Mouse (Mus musculus) CH12.LX (cell line): Measurements from ENCODE around the gene Strn. TPM values are rescaled to one million over a fixed set of nuclear protein-coding genes. Genes with fewer than 3 reads are reported as not detected.

Experiments
- DNase-seq: peaks from one replicate; pipeline ENCODE4 v3.0.0-alpha.2; 2013; ENCODE audit errors: extremely low read depth
- H3K27ac ChIP-seq: 2 replicates; pipeline ENCODE4 v1.5.1; 2012; ENCODE audit warnings: low read depth, mild to moderate bottlenecking, control low read depth, moderate library complexity; ENCODE audit not compliant: insufficient read depth
- H3K27me3 ChIP-seq: replicated peaks from 2 replicates; pipeline ENCODE3; 2012; ENCODE audit warnings: inconsistent platforms
- H3K36me3 ChIP-seq, 2 experiments: replicated peaks in 1 of 2; 2 replicates each; pipeline versions ENCODE3 to v1.6.1; 2012; ENCODE audit warnings: inconsistent platforms in 1 of 2, low read length in 1 of 2, mild to moderate bottlenecking in 1 of 2, mixed read lengths in 1 of 2, moderate library complexity in 1 of 2; ENCODE audit not compliant: control insufficient read depth in 1 of 2, insufficient read depth in 1 of 2
- H3K4me1 ChIP-seq, 2 experiments: 2 replicates each; pipeline ENCODE4 v1.6.1; 2012; ENCODE audit warnings: inconsistent platforms in 1 of 2, moderate library complexity in 1 of 2; ENCODE audit not compliant: insufficient read depth in 2 of 2, control insufficient read depth in 1 of 2
- H3K4me2 ChIP-seq: 2 replicates; pipeline ENCODE4 v1.6.1; 2012; ENCODE audit warnings: low read depth, mild to moderate bottlenecking, control low read depth; ENCODE audit not compliant: poor library complexity, insufficient read depth, severe bottlenecking
- H3K4me3 ChIP-seq, 3 experiments: fragments of 150-350 bp in 1 of 3; sonication (generic) in 1 of 3; replicated peaks in 1 of 3; 2 replicates each; pipeline versions ENCODE3 to v1.5.1; 2011 to 2012; ENCODE audit warnings: low read depth in 2 of 3, low read length in 2 of 3, mild to moderate bottlenecking in 2 of 3, moderate library complexity in 2 of 3, control low read depth in 1 of 3, improper control_type of control experiment in 1 of 3, inconsistent platforms in 1 of 3, mixed read lengths in 1 of 3; ENCODE audit not compliant: poor library complexity in 1 of 3
- H3K79me2 ChIP-seq: replicated peaks from 2 replicates; pipeline ENCODE4 v1.6.1; 2012; ENCODE audit warnings: mild to moderate bottlenecking, moderate library complexity; ENCODE audit not compliant: control insufficient read depth, poor library complexity, insufficient read depth, severe bottlenecking; ENCODE audit errors: extremely low read depth
- H3K9ac ChIP-seq: 2 replicates; pipeline ENCODE4 v1.6.1; 2012; ENCODE audit warnings: low read depth, mild to moderate bottlenecking, control low read depth, moderate library complexity; ENCODE audit not compliant: insufficient read depth
- H3K9me3 ChIP-seq: replicated peaks from 2 replicates; pipeline ENCODE3; 2012; ENCODE audit warnings: low read length, inconsistent platforms, mixed read lengths
- BHLHE40 ChIP-seq: IDR thresholded peaks from 2 replicates; pipeline ENCODE4 v1.6.1; 2011; ENCODE audit warnings: mild to moderate bottlenecking, low read depth, low read length, improper control_type of control experiment
- CHD1 ChIP-seq: IDR thresholded peaks from 2 replicates; pipeline ENCODE4 v1.6.1; 2012; ENCODE audit warnings: low read depth, low read length, improper control_type of control experiment, inconsistent platforms
- CHD2 ChIP-seq: IDR thresholded peaks from 2 replicates; pipeline ENCODE4 v1.6.1; 2011; ENCODE audit warnings: low read length, improper control_type of control experiment
- CTCF ChIP-seq, 2 experiments: IDR thresholded peaks in 1 of 2; conservative IDR thresholded peaks in 1 of 2; 2 replicates each; pipeline ENCODE4 v1.5.1; 2011 to 2012; ENCODE audit warnings: low read depth in 2 of 2, low read length in 2 of 2, improper control_type of control experiment in 1 of 2, inconsistent platforms in 1 of 2, mild to moderate bottlenecking in 1 of 2, moderate library complexity in 1 of 2
- E2F4 ChIP-seq: IDR thresholded peaks from 2 replicates; pipeline ENCODE4 v1.6.1; 2011; ENCODE audit warnings: low read depth, low read length, improper control_type of control experiment; ENCODE audit not compliant: insufficient replicate concordance
- ELF1 ChIP-seq: IDR thresholded peaks from 2 replicates; pipeline ENCODE4 v1.6.1; 2014; ENCODE audit warnings: low read depth, mild to moderate bottlenecking, inconsistent platforms, low read length, improper control_type of control experiment
- EP300 ChIP-seq: IDR thresholded peaks from 2 replicates; pipeline ENCODE4 v1.6.1; 2011; ENCODE audit warnings: low read length, improper control_type of control experiment
- ETS1 ChIP-seq: conservative IDR thresholded peaks from 2 replicates; pipeline ENCODE4 v1.6.1; 2012; ENCODE audit warnings: low read depth, mild to moderate bottlenecking, inconsistent platforms, low read length, improper control_type of control experiment, moderate library complexity
- GABPA ChIP-seq: IDR thresholded peaks from 2 replicates; pipeline ENCODE4 v1.6.1; 2012; ENCODE audit warnings: low read depth, low read length, improper control_type of control experiment, inconsistent platforms; ENCODE audit not compliant: insufficient replicate concordance
- HCFC1 ChIP-seq: IDR thresholded peaks from 2 replicates; pipeline ENCODE4 v1.6.1; 2012; ENCODE audit warnings: low read depth, mild to moderate bottlenecking, inconsistent platforms, low read length, improper control_type of control experiment
- IRF4 ChIP-seq: IDR thresholded peaks from 2 replicates; pipeline ENCODE4 v1.6.1; 2014; ENCODE audit warnings: low read depth, mild to moderate bottlenecking, inconsistent platforms, low read length, improper control_type of control experiment
- JUN ChIP-seq: IDR thresholded peaks from 2 replicates; pipeline ENCODE4 v1.6.1; 2011; ENCODE audit warnings: low read depth, mild to moderate bottlenecking, low read length, improper control_type of control experiment, moderate library complexity; ENCODE audit not compliant: insufficient read depth
- JUND ChIP-seq: conservative IDR thresholded peaks from 2 replicates; pipeline ENCODE4 v1.6.1; 2011; ENCODE audit warnings: low read depth, low read length, improper control_type of control experiment
- KAT2A ChIP-seq: IDR thresholded peaks from 2 replicates; pipeline ENCODE4 v1.6.1; 2012; ENCODE audit warnings: low read length, improper control_type of control experiment, inconsistent platforms; ENCODE audit not compliant: insufficient replicate concordance
- MAFK ChIP-seq: IDR thresholded peaks from 2 replicates; pipeline ENCODE4 v1.6.1; 2011; ENCODE audit warnings: low read length, improper control_type of control experiment; ENCODE audit not compliant: insufficient replicate concordance
- MAX ChIP-seq: IDR thresholded peaks from 2 replicates; pipeline ENCODE4 v1.6.1; 2011; ENCODE audit warnings: low read length, improper control_type of control experiment
- MAZ ChIP-seq: IDR thresholded peaks from 2 replicates; pipeline ENCODE4 v1.6.1; 2012; ENCODE audit warnings: low read depth, mild to moderate bottlenecking, inconsistent platforms, low read length, improper control_type of control experiment, moderate library complexity
- MEF2A ChIP-seq: IDR thresholded peaks from 2 replicates; pipeline ENCODE4 v1.6.1; 2014; ENCODE audit warnings: low read depth, mild to moderate bottlenecking, inconsistent platforms, low read length, improper control_type of control experiment, borderline replicate concordance
- MXI1 ChIP-seq: IDR thresholded peaks from 2 replicates; pipeline ENCODE4 v1.6.1; 2011; ENCODE audit warnings: mild to moderate bottlenecking, low read depth, low read length, improper control_type of control experiment
- MYC ChIP-seq: IDR thresholded peaks from 2 replicates; pipeline ENCODE4 v1.6.1; 2011; ENCODE audit warnings: low read depth, mild to moderate bottlenecking, improper control_type of control experiment, low read length
- NELFE ChIP-seq: IDR thresholded peaks from 2 replicates; pipeline ENCODE4 v1.6.1; 2011; ENCODE audit warnings: low read depth, low read length, improper control_type of control experiment
- NRF1 ChIP-seq: IDR thresholded peaks from 2 replicates; pipeline ENCODE4 v1.6.1; 2014; ENCODE audit warnings: low read depth, mild to moderate bottlenecking, inconsistent platforms, low read length, improper control_type of control experiment, moderate library complexity
- PAX5 ChIP-seq: IDR thresholded peaks from 2 replicates; pipeline ENCODE4 v1.6.1; 2012; ENCODE audit warnings: low read length, inconsistent platforms, mixed read lengths
- POLR2A ChIP-seq: IDR thresholded peaks from 2 replicates; pipeline ENCODE4 v1.6.1; 2011; ENCODE audit warnings: low read depth, mild to moderate bottlenecking, improper control_type of control experiment, low read length
- POLR2AphosphoS2 ChIP-seq: IDR thresholded peaks from 2 replicates; pipeline ENCODE4 v1.6.1; 2011; ENCODE audit warnings: low read depth, low read length, improper control_type of control experiment
- RAD21 ChIP-seq: IDR thresholded peaks from 2 replicates; pipeline ENCODE4 v1.6.1; 2011; ENCODE audit warnings: low read depth, mild to moderate bottlenecking, low read length, improper control_type of control experiment, moderate library complexity
- RCOR1 ChIP-seq: conservative IDR thresholded peaks from 2 replicates; pipeline ENCODE4 v1.6.1; 2012; ENCODE audit warnings: low read depth, mild to moderate bottlenecking, inconsistent platforms, low read length, improper control_type of control experiment
- SIN3A ChIP-seq: IDR thresholded peaks from 2 replicates; pipeline ENCODE4 v1.6.1; 2012; ENCODE audit warnings: low read length, improper control_type of control experiment, inconsistent platforms
- SMC3 ChIP-seq: IDR thresholded peaks from 2 replicates; pipeline ENCODE4 v1.6.1; 2011; ENCODE audit warnings: low read depth, low read length, improper control_type of control experiment
- TBP ChIP-seq: conservative IDR thresholded peaks from 2 replicates; pipeline ENCODE4 v1.6.1; 2011; ENCODE audit warnings: low read depth, low read length, improper control_type of control experiment
- TCF12 ChIP-seq: IDR thresholded peaks from 2 replicates; pipeline ENCODE4 v1.6.1; 2014; ENCODE audit warnings: low read depth, mild to moderate bottlenecking, inconsistent platforms, low read length, improper control_type of control experiment
- UBTF ChIP-seq: IDR thresholded peaks from 2 replicates; pipeline ENCODE4 v1.6.1; 2012; ENCODE audit warnings: low read depth, mild to moderate bottlenecking, inconsistent platforms, low read length, improper control_type of control experiment, moderate library complexity
- USF1 ChIP-seq: IDR thresholded peaks from 2 replicates; pipeline ENCODE4 v1.6.1; 2014; ENCODE audit warnings: low read depth, mild to moderate bottlenecking, inconsistent platforms, low read length, improper control_type of control experiment
- USF2 ChIP-seq: conservative IDR thresholded peaks from 2 replicates; pipeline ENCODE4 v1.6.1; 2011; ENCODE audit warnings: low read depth, low read length, improper control_type of control experiment
- ZC3H11A ChIP-seq: IDR thresholded peaks from 2 replicates; pipeline ENCODE4 v1.6.1; 2012; ENCODE audit warnings: low read depth, mild to moderate bottlenecking, inconsistent platforms, low read length, improper control_type of control experiment
- ZKSCAN1 ChIP-seq: IDR thresholded peaks from 2 replicates; pipeline ENCODE4 v1.6.1; 2012; ENCODE audit warnings: low read depth, inconsistent platforms, low read length, improper control_type of control experiment, borderline replicate concordance
- ZMIZ1 ChIP-seq: IDR thresholded peaks from 2 replicates; pipeline ENCODE4 v1.6.1; 2012; ENCODE audit warnings: low read depth, mild to moderate bottlenecking, inconsistent platforms, low read length, improper control_type of control experiment
- ZNF384 ChIP-seq: IDR thresholded peaks from 2 replicates; pipeline ENCODE4 v1.6.1; 2012; ENCODE audit warnings: low read depth, low read length, improper control_type of control experiment, inconsistent platforms
- dilution Hi-C: fragments of 300-500 bp; cut with MboI; formaldehyde crosslinking; loops from 2 replicates; pipeline ENCODE4 v1.14.3; 2020; ENCODE audit warnings: low sequenced_read_pairs; ENCODE audit not compliant: extremely low pct_unique_long_range_greater_than_20kb, extremely low pct_ligation_motif_present
- in situ Hi-C: fragments of 300-500 bp; cut with MboI; formaldehyde crosslinking; loops from 3 replicates; pipeline ENCODE4 v1.14.3; 2019; ENCODE audit warnings: low sequenced_read_pairs, low pct_ligation_motif_present, low pct_unique_long_range_greater_than_20kb, mixed read lengths
- polyA plus RNA-seq: library from polyadenylated mRNA; unstranded; fragments of >175 nt; gene quantifications from 2 replicates; pipeline ENCODE4 v1.2.1, GENCODE M21; 2012; ENCODE audit warnings: low read depth; ENCODE audit not compliant: insufficient read length
- total RNA-seq, 2 experiments: library from RNA; depleted of rRNA; stranded (reverse); fragments of 300-350 nt in 1 of 2; fragments of >200 nt in 1 of 2; gene quantifications; 2 replicates each; pipeline ENCODE4 v1.2.3; 2012 to 2014

The Strn gene
- total and polyA plus RNA-seq, 3 experiments = 9.9 to 14.3 (median 12.3) TPM

DNA sequence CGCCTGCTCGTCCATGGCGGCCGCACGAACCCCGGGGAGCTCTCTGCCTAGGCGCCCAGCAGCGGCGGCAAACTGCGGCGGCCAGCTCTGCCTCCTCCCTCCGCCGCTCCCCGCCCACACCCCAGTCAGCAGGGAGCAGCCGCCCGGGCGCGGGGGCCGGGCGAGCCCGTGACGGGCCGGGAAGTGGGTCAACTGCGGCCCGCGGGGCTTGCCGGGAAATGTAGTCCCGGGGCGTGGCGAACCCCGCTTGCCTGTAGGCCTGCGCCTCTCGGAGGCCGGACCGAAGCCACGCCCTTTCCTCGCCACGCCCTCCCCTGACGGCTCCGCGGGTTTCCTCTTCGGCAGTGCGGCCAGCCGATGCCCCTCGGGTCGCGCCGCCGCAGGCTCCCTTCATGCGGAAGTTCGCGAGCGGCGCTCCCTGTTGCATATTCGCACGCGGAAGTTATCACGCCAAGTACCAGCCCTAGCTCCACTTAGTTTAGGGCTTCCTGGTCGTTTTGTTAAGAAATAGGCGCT lies 465 bp downstream of the Strn start:
- H3K9ac ChIP-seq = peak overlapping the region; percentile 89
- in situ Hi-C loops = no loop called here
- peaks cover 2 to 29% of the 10 kb centered on the region in 2 experiments; a peak in 3 of 4 replicates for H3K4me1 ChIP-seq

DNA sequence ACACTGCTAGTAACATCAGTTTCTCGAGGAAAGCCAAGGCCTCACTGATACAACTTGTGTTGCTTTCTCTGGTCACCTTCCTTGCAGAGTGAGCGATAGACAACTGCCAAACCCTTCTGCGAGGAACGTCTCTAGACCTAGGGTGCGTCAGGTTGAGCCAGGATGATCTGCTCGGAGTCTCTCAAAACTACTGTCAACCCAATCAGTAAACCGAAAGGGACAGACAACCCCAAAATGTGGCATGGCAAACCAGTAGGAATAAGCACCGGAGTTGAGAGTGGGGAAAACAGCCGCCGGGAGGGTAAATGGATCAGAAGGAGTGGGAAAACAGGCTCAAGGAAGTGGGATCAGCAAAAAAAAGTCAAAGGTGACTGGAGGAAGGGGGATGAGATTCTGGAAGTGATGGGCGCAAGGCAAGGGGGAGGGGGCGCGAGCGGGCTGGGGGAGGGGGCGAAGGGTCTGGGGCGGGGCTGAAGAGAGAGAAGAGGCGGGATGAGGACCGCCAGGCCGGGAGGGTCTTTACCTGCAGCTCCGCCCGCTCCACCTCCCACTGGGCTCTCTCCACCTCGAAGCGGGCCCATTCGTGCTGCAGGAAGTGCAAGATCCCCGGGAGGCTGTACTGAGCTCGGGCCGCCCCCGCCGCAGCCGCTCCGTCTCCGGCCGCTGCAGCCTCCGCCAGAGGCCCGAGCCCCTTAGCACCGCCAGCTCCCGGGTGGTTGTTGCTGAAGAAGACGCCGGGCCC lies 1.1 kb downstream of the Strn start:
- TF ChIP-seq ZKSCAN1 (no peak), MAX (no peak), NELFE (no peak), POLR2AphosphoS2 (no peak)
- TF ChIP-seq, all 38 proteins: peak for 0
- Histone ChIP-seq H3K27me3 (no peaks in the 10 kb centered on the region), H3K9ac (peak overlapping the region; percentile 82), H3K9me3 (no peaks in the 10 kb centered on the region), H3K4me3 (peak overlapping the region; percentile 77 to 87 (median 87)), H3K4me1 (peaks cover 2 to 29% of the 10 kb centered on the region in 2 experiments; a peak in 3 of 4 replicates), H3K4me2 (peak overlapping the region; percentile 63; the same call in 1 of the 2 replicates), H3K36me3 (peaks cover 0 to 11% of the 10 kb centered on the region in 2 experiments), H3K27ac (peak overlapping the region; percentile 21; the same call in 1 of the 2 replicates), H3K79me2 (peaks cover 6% of the 10 kb centered on the region)
- dilution Hi-C loops = no loop called here
- in situ Hi-C loops = no loop called here
- no peak for DNase-seq

More for the DNA sequence above, 465 bp downstream of the Strn start:
- Histone ChIP-seq H3K79me2 (peaks cover 6% of the 10 kb centered on the region), H3K4me2 (peak overlapping the region; percentile 83), H3K27ac (peak overlapping the region; percentile 64; the same call in 1 of the 2 replicates), H3K9me3 (no peaks in the 10 kb centered on the region), H3K27me3 (no peaks in the 10 kb centered on the region), H3K4me3 (peak overlapping the region; percentile 77 to 87 (median 87)), H3K36me3 (peaks cover 0 to 11% of the 10 kb centered on the region in 2 experiments)
- DNase-seq = peak; percentile 97
- TF ChIP-seq TBP (0 out of 2 replicates have a peak, but pooled peaks have one; percentile 38), E2F4 (no peak), JUND (no peak), MXI1 (peak; percentile 86), POLR2AphosphoS2 (peak; percentile 88), RAD21 (no peak), ZNF384 (no peak), ETS1 (peak; percentile 43; the same call in 1 of the 2 replicates), HCFC1 (peak; percentile 99), GABPA (peak; percentile 17; the same call in 1 of the 2 replicates), POLR2A (peak; percentile 96), MAZ (peak; percentile 59; the same call in 1 of the 2 replicates), ELF1 (peak; percentile 97), NRF1 (peak; percentile 78), MAX (peak; percentile 87), SMC3 (no peak), BHLHE40 (peak; percentile 54), CHD2 (0 out of 2 replicates have a peak, but pooled peaks have one; percentile 40), UBTF (peak; percentile 82; the same call in 1 of the 2 replicates), EP300 (no peak), USF2 (no peak), MEF2A (peak; percentile 71), CHD1 (no peak; the same call in 1 of the 2 replicates), SIN3A (peak; percentile 87), KAT2A (peak; percentile 92; the same call in 1 of the 2 replicates), ZMIZ1 (peak; percentile 95), PAX5 (no peak), MAFK (no peak), MYC (peak; percentile 79; the same call in 1 of the 2 replicates), IRF4 (no peak; the same call in none of the 2 replicates), CTCF (conservative IDR thresholded peaks at IDR 0.05 in 1 of 2, IDR thresholded peaks at IDR 0.05 in 1 of 2; ENCODE audit: low read depth in 2 of 2, low read length in 2 of 2) (no peak), RCOR1 (no peak; the same call in 1 of the 2 replicates), NELFE (peak; percentile 96), JUN (no peak), TCF12 (peak; percentile 85), USF1 (peak; percentile 28), ZC3H11A (no peak), ZKSCAN1 (no peak)
- dilution Hi-C loops = no loop called here
